Mouse (Mus musculus) kidney, adult 2 months (tissue): ENCODE measurements at regions not wholly inside any gene's neighbourhood (a gene's known extent, or its start where the extent isn't known, plus 50 kb on each side); places are given as distances from the start of the nearest gene placed in this dataset.

Experiments used
- DNase-seq: peaks from one replicate; pipeline ENCODE4 v3.0.0; 2021
- H3K27ac ChIP-seq: fragments of 200-500 bp; 2 replicates; pipeline ENCODE4 v1.5.1; 2012; ENCODE audit warnings: low read depth, low read length, control low read depth, inconsistent platforms; ENCODE audit not compliant: insufficient read depth
- H3K27me3 ChIP-seq: fragments of 200-500 bp; replicated peaks from 2 replicates; pipeline ENCODE4 v1.6.1; 2012; ENCODE audit warnings: mild to moderate bottlenecking, moderate library complexity, low read length, inconsistent platforms; ENCODE audit not compliant: control insufficient read depth, insufficient read depth
- H3K36me3 ChIP-seq: fragments of 200-500 bp; 2 replicates; pipeline ENCODE4 v1.6.1; 2012; ENCODE audit warnings: mild to moderate bottlenecking, moderate library complexity, low read length, inconsistent platforms; ENCODE audit not compliant: control insufficient read depth, insufficient read depth
- H3K4me1 ChIP-seq: fragments of 200-500 bp; 2 replicates; pipeline ENCODE4 v1.6.1; 2011; ENCODE audit warnings: low read length; ENCODE audit not compliant: control insufficient read depth, insufficient read depth
- H3K4me3 ChIP-seq: fragments of 200-500 bp; 2 replicates; pipeline ENCODE4 v1.5.1; 2011; ENCODE audit warnings: mild to moderate bottlenecking, low read depth, low read length, control low read depth; ENCODE audit not compliant: insufficient read depth
- CTCF ChIP-seq: fragments of 200-500 bp; conservative IDR thresholded peaks from 2 replicates; pipeline ENCODE4 v1.5.1; 2011; ENCODE audit warnings: low read depth, mild to moderate bottlenecking, control low read depth, low read length, moderate library complexity, mixed read lengths; ENCODE audit not compliant: insufficient read depth, insufficient read length
- POLR2A ChIP-seq: fragments of 200-500 bp; IDR thresholded peaks from one replicate; pipeline ENCODE4 v1.6.1; 2011; ENCODE audit warnings: low read depth, low read length, control low read depth
- WGBS: fragments of 180-500 bp; shearing (Covaris S2); methylation state at CpG from one replicate; pipeline ENCODE4 v1.1.7; 2018; 5-methylcytosine and 5-hydroxymethylcytosine counted together

GRCm38 (mm10) chr16:54770871-54771270, 526.9 kb downstream of the Zpld1 start:
- no peak for DNase-seq
- 78% methylated on average over 4 of the region's 4 CpGs for WGBS
- no peak overlapping the region for H3K4me3 ChIP-seq

GRCm38 (mm10) chr16:54744188-54744587, 553.6 kb downstream of the Zpld1 start:
- DNase-seq = no peak
- H3K36me3 ChIP-seq = no peaks in the 10 kb centered on the region
- 80% methylated on average over 1 of the region's 1 CpGs for WGBS
- no peak overlapping the region for H3K4me3 ChIP-seq
- no peak overlapping the region for H3K27ac ChIP-seq
- H3K4me1 ChIP-seq = no peaks in the 10 kb centered on the region
- no peak for TF ChIP-seq CTCF
- TF ChIP-seq POLR2A = no peak
- H3K27me3 ChIP-seq = no peaks in the 10 kb centered on the region

More at GRCm38 (mm10) chr16:54770871-54771270, 526.9 kb downstream of the Zpld1 start:
- no peak for TF ChIP-seq POLR2A
- no peak for TF ChIP-seq CTCF
- Histone ChIP-seq H3K27ac (no peak overlapping the region), H3K36me3 (no peaks in the 10 kb centered on the region), H3K27me3 (no peaks in the 10 kb centered on the region), H3K4me1 (no peaks in the 10 kb centered on the region)

- Histone ChIP-seq H3K4me3 (no peak overlapping the region), H3K27me3 (no peaks in the 10 kb centered on the region), H3K36me3 (no peaks in the 10 kb centered on the region), H3K4me1 (no peaks in the 10 kb centered on the region), H3K27ac (no peak overlapping the region)
- whole genome bisulfite sequencing = 71% methylated on average over 2 of the region's 2 CpGs
- no peak for DNase-seq
- no peak for TF ChIP-seq CTCF
- TF ChIP-seq POLR2A = no peak
Measured at GRCm38 (mm10) chr16:54733516-54733915, 564.3 kb downstream of the Zpld1 start.

- no peaks in the 10 kb centered on the region for H3K27me3 ChIP-seq
- no peaks in the 10 kb centered on the region for H3K36me3 ChIP-seq
- no peak overlapping the region for H3K4me3 ChIP-seq
- no peak for TF ChIP-seq POLR2A
- no peak for TF ChIP-seq CTCF
- H3K27ac ChIP-seq = no peak overlapping the region
- no peaks in the 10 kb centered on the region for H3K4me1 ChIP-seq
- DNase-seq = no peak
- 90% methylated on average over 3 of the region's 3 CpGs for WGBS
Measured at GRCm38 (mm10) chr16:54707880-54708279, 589.9 kb downstream of the Zpld1 start.

- TF ChIP-seq POLR2A (no peak), CTCF (no peak)
- WGBS = 28% methylated on average over 4 of the region's 4 CpGs
- DNase-seq = peak; percentile 2
Measured at GRCm38 (mm10) chr16:54682815-54683214, 615.0 kb downstream of the Zpld1 start.

GRCm38 (mm10) chr16:54648728-54649525, 648.9 kb downstream of the Zpld1 start:
- WGBS = 73% methylated on average over 7 of the region's 7 CpGs

More at GRCm38 (mm10) chr16:54682815-54683214, 615.0 kb downstream of the Zpld1 start:
- Histone ChIP-seq H3K4me1 (no peaks in the 10 kb centered on the region), H3K27me3 (no peaks in the 10 kb centered on the region), H3K36me3 (no peaks in the 10 kb centered on the region), H3K27ac (no peak overlapping the region), H3K4me3 (no peak overlapping the region)

GRCm38 (mm10) chr16:54647821-54648220, 650.0 kb downstream of the Zpld1 start:
- H3K27ac ChIP-seq = no peak overlapping the region
- WGBS = 84% methylated on average over 2 of the region's 2 CpGs
- TF ChIP-seq POLR2A (no peak), CTCF (no peak)

More at GRCm38 (mm10) chr16:54648728-54649525, 648.9 kb downstream of the Zpld1 start:
- no peak overlapping the region for H3K4me3 ChIP-seq
- TF ChIP-seq POLR2A = no peak
- TF ChIP-seq CTCF = no peak
- no peaks in the 10 kb centered on the region for H3K36me3 ChIP-seq
- no peaks in the 10 kb centered on the region for H3K4me1 ChIP-seq
- no peaks in the 10 kb centered on the region for H3K27me3 ChIP-seq
- DNase-seq = no peak
- no peak overlapping the region for H3K27ac ChIP-seq

GRCm38 (mm10) chr16:54646252-54646651, 651.5 kb downstream of the Zpld1 start:
- TF ChIP-seq POLR2A (no peak), CTCF (no peak)
- Histone ChIP-seq H3K4me3 (no peak overlapping the region), H3K27ac (no peak overlapping the region), H3K36me3 (no peaks in the 10 kb centered on the region), H3K27me3 (no peaks in the 10 kb centered on the region), H3K4me1 (no peaks in the 10 kb centered on the region)
- DNase-seq = no peak
- 82% methylated on average over 6 of the region's 6 CpGs for WGBS

More at GRCm38 (mm10) chr16:54647821-54648220, 650.0 kb downstream of the Zpld1 start:
- DNase-seq = no peak
- no peaks in the 10 kb centered on the region for H3K27me3 ChIP-seq
- H3K4me3 ChIP-seq = no peak overlapping the region
- H3K36me3 ChIP-seq = no peaks in the 10 kb centered on the region
- H3K4me1 ChIP-seq = no peaks in the 10 kb centered on the region
